Mouse (Mus musculus) common myeloid progenitor, adult 5-6 weeks (primary cell): ENCODE results near the gene Zdhhc11. TPM values are rescaled to one million over a fixed set of nuclear protein-coding genes. Genes with fewer than 3 reads are reported as not detected.

Experiments used
- ATAC-seq: replicated peaks from 2 replicates; pipeline ENCODE4 v1.8.0; 2016; ENCODE audit warnings: low read depth, mild to moderate bottlenecking, moderate TSS enrichment, inconsistent platforms; ENCODE audit not compliant: poor library complexity, severe bottlenecking
- total RNA-seq: library from RNA; stranded (forward); fragments of 200-1000, 187-1606 nt; gene quantifications from 2 replicates; pipeline ENCODE4 v1.2.3, GENCODE M21; 2017

The Zdhhc11 gene
- total RNA-seq: not detected in 2 replicates

DNA sequence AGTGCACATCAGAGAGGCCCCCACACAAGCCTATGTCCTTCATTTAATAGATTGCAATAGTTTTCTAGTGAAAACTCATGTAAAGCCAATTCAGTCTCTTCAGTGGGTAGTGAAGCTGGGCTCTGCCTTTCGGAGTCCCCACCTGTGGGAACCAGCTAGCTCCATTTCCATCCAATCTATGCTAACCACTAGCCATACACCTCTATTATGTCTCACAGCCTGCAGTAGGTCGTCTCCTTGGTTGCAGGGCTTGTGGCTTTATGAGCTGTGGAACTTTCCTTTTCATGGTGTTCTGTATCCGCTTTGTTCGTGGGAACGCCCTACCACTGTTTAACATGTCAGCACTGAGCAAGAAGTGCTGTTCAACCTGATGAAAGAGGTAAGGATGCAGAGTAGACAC, at the start of gene Zdhhc11:
Gene Zdhhc11, plus strand, starts transcription at position 301 of the 400 bp plus-strand sequence.
- no peak for ATAC-seq

DNA sequence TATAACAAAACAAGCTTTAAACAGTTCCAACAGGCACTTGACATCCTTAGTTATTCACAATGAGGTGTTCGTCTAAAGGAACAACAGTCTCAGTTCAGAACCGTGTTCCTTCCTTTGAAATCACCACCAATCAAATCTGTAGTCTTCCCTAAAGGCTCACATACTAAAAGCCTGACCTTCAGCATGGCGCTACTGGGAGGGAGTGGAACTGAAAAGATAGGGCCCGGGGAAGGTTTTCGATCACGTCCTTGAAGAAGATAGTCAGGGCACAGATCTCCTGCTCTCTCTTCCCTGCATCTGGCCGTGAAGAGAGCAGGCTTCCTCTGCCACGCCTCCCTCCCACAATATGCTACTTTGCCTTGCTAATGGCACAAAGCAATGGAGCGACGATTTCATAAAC, 31.4 kb upstream of the Zdhhc11 start:
- no peak for ATAC-seq

DNA sequence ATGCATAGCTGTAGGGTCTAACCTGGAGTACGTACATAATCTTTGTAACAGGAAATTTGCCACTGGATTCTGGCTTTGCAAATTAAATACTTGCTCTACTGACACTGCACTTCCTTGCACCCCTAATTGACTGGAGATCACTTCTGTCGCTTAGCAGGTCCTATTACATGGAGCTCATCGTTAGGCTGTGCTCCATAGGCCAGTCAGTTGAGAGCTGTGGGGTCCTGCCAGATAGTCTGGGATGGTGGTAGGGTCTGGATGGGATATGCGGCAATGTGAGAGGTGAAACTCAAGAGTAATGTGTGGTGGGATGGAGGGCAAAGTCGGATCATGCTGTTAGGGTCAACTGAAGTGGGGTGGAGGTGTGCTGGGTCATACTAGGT, 26.7 kb upstream of the Zdhhc11 start:
- ATAC-seq: peak; percentile 0; the same call in 1 of the 2 replicates

DNA sequence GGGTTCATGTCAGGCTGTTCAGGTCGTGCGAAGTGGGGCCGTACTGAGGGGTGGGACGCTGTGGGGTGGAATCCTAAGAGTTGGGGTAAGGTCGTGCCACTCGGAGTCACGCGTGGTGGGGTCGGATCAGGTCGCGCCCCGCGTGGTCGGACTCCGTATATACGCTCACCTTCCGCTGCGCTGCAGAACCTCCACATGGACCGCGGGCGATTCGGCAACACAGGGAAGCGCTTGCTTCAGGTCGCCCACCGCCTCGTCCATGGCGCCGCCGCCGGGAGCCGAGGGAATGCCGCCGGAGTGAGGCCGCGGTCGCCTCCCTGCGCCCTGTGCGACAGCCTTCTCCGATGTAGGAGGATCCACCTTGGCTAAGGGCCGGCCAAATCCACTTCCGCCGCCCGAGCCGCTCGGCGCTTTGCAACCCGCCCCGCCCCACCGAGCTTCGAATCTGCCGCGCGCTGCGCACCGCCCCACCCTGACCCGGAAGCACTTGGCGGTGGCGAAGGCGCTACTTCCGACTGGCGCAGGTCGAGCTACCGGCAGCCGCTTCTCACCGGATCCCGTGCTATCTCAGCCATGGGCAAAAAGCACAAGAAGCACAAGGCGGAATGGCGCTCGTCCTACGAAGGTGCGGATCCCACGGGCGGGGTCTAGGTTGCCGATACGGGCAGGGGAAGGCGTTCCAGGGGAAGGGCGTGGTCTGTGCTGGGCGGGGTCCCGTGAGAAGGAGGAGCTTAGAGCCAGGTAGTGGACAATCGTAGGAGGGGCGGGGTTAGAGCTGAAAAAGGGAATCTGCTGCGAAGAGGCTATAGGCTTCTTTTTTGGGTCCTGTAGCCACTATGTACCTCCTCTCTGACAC, 26.1 kb upstream of the Zdhhc11 start, which contains the start of the genes Trip13 and Brd9:
Gene Trip13, minus strand, starts transcription at position 464 of the 856 bp plus-strand sequence.
Gene Brd9, plus strand, starts transcription at position 491 of the 856 bp plus-strand sequence.
- ATAC-seq: peak; percentile 86

DNA sequence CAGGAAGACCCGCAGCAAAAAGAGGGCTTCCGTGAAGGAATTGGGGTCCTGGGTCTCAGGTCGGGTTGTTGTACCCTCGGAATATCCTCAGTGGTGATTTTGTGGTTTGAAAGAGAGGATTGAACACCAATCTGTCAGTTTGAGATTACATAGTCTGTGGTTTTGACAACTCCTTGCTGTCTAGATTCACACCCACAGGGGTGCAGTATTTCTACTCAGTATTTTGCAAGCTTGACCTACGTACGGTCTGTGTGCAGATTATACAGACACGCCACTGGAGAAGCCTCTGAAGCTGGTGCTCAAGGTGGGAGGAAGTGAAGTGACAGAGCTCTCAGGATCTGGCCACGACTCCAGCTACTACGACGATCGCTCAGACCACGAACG, 25.5 kb upstream of the Zdhhc11 start:
- peak; percentile 65 for ATAC-seq

DNA sequence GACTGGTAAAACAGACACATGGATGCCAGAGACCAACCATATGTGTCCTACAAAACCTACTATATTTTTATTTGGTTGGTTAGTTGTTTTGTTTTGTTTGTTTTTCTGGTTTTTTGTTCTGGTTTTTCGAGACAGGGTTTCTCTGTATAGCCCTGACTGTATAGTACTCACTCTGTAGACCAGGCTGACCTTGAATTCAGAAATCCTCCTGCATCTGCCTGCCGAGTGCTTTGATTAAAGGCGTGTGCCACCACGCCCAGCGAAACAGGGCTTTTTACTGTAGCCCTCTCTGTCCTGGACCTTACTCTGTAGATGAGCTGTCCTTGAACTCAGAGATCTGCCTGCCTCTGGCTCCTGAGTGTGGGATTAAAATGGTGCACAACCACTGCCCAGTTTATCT, 24.6 kb upstream of the Zdhhc11 start:
- ATAC-seq: no peak

DNA sequence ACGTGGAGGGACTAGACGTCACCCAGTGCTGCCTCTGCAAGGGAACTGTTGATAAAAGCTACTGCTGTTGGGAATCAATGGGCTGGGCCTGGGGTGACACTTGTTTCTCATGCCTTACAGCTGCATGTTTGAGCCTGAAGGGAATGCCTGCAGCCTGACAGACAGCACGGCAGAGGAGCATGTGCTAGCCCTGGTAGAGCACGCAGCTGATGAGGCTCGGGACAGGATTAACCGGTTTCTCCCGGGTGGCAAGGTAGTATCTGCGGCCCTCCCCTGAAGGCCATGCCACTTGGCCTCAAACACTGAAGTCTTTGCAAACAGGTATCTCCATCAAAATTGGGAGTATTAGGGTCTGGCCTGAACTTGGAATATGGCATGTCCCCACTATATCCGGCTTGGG, 19.0 kb upstream of the Zdhhc11 start:
- ATAC-seq: no peak

DNA sequence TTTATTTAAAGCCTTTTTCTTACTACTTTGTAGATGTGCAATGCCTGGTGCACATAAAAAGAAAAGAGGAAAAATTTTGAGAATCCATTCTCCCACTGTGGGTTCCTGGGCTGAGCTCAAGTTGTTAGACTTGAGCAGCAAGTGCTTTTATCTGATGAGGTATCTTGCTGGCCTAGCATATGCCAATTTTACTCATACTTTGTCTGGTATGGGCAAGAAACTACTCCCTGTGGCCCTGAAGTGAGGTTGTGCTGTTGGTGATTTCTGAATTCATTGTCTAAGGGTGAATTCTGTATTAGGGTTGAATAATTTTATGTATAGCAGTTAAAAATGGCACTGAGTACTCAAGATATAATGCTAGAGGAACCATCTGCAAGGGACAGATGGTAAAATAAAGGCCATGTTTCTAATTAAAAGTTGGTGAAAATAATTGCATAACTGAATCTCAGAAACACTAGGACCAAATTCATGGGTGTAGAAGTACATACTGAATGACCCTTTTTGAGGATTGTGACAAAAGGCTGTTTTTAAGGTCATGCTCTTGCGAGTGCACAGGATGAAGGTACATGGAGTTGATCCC, 10.0 kb upstream of the Zdhhc11 start:
- ATAC-seq: no peak

DNA sequence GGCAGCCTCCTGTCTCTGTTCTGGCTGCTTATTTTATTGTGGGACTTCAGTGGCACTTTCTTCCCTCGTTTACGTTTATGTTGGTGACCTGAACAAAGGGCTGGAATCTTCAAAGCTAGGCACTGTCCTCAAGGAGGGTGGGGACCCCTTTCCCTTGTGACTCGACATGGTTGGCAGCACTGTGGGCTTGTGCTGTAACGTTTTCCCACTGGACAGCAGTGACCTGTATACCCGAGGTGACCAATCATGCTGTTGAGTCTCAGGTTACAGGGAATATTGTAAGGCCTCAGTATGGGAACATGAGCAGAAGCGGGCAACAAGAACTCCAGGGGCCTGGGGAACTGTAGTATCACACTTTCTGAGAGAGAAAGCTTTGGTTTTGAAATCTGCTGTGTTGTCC, 9.0 kb upstream of the Zdhhc11 start:
- ATAC-seq: no peak

DNA sequence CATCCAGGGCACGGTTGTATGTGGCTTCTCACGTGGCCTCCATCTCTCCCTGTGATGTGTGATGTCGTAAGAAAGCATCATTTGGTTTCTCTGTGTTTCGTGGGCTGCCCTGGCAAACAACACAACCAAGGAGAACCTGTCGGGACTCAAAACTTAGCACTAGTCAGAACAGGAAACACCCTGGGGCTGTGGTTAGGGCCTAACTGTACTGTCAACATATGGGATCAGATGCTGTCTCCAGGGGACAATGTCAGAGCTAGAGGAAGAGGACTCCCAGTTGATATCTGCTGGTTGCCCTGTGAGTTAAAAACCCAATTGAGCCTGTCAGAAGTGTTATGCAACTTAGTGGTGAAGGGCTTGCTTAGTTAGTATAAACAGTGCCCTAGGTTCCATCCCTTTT, 8.1 kb upstream of the Zdhhc11 start:
- peak; percentile 94 for ATAC-seq

DNA sequence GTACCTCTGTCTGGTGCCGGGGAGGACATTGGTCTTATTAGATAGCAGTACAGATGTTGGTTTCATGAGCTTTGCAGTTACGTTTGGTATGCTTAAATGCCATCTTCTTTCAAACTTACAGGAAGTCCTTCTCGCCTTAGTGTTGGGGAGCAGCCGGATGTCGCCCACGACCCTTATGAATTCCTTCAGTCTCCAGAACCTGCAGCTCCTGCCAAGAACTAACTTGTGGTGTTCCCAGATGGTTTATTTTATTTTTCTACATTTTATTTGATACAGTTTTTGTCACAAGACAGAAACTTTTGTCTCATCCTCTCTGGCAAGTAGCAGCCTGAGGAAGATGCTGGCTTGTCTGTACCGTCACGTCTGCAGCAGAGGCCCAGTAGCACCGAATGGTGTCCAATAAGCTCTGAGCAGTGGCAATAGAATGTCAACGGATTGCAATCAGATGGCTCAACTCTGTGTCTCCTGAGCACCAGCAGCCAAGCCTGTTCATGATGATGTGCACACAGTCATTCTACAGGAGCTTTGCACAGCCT, 3.5 kb upstream of the Zdhhc11 start:
- ATAC-seq: no peak

DNA sequence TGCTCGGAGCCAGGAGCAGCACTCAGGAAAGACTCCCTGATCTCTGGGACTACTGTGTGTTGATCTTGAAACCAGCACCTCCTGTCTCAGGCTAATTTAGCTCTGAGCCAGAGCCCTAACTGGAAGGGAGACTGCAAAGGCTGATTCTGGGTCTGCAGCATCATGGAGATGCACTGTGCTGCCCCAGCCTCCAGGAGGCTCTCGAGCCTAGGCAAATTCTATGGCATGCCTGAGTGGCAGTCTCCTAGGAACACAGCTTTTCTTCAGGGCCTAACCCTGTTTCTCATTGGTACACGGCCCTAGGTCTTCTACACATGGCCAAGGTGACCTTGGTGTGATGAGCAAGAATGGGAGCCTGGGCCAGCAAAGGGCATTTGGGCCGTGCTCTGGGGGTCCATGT, 2.5 kb upstream of the Zdhhc11 start:
- no peak for ATAC-seq

DNA sequence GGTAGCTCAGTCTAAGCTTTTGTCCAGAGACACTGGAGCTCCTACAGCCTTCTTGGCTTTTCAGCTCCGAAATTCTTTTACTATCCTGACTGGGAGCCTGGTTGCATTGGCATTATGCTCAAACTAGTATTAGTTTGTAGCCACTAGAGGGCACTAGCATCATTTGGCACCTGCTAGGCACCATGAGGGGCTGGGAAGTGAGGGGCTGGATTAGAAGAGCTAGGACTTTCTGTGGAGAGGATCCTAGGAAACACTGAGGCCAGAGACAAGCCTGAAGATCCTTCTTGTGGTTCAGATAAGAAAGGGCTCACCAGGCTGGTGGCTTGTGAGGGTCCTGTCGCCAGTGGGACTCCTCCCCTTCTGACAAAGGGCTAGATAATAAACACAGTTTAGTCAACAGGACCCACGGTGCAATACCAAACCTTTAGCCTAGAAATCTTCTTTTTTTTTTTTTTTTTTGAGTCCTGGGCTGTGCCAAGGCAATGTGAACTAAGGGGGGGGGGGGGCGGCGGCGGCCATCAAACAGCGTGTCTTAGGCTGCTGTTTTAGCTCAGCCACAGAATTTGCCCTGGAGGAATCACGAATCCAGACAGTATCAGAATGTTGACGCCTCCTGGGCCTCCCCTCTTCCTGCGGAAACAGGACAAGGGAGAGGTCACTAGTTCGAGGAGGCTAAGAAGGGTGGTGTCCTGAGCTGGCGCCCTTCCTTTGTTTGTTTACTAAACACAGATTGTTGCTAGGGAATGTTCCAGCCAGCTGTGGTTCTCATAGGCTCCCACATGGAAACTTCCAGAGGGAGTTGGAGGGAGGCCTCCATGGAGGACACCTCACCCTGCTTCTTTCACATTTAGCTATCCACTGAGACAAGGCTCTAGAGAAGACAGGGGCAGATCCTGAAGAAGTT, 7.1 kb downstream of the Zdhhc11 start:
- ATAC-seq: peak; percentile 91

DNA sequence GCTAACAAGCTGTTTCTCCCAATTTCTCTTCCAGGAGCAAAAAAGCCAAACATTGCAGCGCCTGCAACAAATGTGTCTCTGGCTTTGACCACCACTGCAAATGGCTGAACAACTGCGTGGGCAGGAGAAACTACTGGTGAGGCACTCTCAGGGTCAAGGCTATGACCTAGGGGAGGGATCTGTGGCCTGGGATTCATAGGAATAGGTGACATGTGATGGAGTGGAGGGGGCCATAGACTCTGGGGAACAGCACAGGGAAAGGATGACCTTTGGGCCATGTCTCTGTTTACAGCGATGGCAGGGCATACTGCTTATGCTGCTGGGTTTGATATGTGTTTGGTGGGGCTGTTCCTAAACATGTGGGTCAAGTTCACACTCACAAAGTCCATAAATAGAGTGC, 10.9 kb downstream of the Zdhhc11 start:
- no peak for ATAC-seq

DNA sequence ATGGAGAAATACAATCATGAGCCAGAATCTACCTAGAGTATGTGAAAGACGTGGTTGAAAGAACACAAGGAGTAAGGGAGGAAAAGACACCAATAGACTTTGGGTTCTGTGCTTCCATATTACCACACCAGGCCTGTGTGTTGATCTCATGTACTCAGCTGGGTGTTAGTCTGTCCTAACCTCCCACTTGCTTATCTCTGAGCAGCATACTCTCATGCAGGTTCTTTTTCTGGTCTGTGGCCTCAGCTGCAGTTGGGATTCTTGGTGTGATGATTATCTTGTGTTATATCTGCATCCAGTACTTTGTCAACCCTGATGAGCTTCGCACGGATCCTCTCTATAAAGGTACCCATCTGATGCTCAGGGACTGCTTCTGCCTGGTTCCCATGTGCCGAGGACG, 13.3 kb downstream of the Zdhhc11 start:
- no peak for ATAC-seq

DNA sequence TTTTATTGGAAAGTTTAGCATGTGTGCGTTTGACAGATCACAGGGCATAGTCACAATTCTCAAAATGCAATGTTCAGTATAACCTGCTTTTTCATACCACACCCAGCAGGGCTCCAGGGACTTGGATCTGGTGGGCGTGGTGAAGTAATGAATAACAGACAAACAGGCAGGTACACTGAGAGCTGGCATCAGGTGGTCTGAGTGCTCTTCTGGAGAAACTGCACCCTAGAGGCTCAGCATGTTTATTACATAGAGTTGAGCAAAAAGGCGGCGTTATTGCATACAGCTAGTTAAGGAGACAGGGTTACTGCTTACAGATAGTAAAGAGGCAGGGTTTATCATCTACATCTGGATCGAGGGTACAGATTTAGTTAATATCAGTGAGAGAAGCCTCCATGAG, 26.7 kb downstream of the Zdhhc11 start:
- ATAC-seq: peak; percentile 43; the same call in 1 of the 2 replicates

DNA sequence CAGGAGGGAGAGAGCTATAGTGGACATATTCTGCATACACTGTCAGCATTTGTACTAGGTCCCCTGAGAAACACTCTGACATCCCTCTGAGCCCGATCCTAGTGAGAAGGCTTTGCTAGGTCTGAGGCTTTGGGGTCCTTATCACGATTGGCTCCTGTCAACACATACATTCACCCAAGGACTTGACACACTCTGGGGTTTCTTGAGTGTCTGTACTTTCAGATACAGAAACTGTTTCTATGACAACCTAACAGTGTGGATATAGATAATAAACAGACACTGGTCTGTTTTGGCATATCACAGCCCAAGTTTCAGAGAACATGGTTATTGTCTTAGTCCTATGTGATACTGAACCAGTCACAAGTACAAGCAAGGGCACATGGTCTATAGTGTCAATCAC, 27.1 kb downstream of the Zdhhc11 start:
- ATAC-seq: peak; percentile 93

DNA sequence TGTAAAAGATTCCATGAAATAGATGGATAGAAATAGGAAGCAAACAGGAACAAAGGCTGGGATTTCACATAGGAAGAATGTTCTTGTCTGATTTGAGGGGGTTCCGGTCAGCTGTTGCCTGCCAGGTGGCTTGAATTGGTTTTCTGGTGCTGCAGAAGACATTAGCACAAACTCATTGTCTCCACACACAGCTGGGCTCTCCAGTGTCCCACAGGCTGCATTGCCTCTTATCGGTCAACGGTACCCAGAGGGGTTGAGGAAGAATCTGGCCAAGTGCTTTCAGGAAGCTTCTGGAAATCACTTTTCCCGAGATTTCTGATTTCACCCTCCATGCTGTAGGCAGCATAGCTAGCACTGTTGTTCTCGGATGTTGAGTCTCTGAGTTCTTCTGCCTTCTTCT, 27.6 kb downstream of the Zdhhc11 start:
- ATAC-seq: no peak

DNA sequence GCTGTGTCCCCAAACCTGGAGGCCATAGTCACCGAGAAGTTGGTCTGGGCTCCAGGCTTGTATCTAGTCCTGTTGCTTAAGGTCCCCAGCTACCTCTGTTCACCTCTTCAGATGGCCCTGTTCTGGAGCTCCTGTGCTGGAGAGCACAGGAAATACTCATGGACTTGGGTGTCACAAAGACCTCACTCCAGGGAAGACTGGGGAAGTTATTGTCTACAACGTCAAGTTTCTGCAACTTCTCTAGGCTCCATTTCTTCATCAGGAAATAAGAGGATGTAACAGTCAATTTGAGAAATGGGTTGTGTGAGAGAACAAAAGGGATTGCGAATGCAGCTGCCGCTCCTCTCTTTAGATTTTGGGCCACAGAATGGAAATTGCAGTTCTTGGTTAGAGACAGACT, 32.8 kb downstream of the Zdhhc11 start:
- no peak for ATAC-seq

DNA sequence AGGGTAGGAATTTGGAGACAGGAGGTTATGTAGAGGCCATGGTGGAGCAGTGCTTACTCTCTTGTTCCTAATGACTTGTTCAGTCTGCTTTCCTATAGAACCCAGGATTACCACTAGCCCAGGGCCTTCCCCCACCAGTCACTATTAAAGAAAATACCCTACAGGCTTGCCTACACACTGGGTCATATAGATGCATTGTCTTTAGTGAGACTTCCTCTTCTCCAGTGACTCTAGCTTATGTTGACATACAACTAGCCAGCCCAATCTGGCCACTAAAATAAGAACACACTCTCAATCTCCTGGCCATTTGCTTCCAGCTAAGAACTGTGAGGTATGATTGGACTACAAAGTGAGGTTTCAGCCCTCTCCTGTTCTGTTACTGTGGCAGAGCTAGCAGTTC, 36.9 kb downstream of the Zdhhc11 start:
- ATAC-seq: no peak
